Mouse (Mus musculus): Measurements from ENCODE around the gene Flt1.

The Flt1 gene

DNA sequence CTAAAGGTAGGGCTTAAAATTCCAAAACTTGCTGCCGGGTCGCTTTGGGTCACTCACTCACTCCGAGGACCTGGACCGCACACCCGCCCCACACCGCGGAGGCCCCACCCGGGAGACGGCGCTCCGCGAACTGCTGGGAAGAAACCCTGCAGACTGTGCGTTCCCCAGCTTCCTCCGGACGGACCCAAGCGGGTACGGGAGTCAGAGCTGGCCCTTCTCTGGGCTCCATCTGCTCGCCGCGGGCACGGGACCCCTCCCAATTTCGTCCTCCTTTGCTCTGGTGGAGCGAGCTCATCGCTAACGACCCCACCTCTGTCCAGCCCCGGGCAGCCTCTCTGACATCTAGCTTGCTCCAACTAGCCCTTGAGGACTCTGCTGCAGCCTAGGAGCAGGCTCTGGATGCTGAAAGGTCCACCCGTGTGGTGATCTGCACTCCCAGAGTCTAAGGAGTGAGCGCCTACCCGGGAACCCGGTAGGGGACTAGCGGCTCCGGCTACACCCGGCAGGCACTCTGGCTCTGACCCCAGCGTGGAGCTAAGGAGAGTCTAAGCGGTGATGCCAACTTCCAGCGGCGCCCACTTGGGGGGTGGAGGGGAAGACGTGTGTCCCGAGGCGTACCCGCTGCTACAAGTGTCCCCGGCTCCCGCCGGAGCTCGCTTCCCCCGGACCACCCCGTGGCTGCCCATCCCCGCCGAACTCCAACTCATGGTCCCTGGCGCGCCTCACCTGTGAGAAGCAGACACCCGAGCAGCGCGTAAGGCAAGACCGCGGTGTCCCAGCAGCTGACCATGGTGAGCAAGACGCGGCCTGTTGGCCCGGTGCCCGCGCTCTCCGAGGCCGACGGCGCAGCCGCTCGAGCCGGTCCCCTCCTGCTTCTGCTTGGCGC, 623 bp downstream of the Flt1 start:
- DNase-seq (ENCODE audit: low read depth in 2 of 2, low spot score in 2 of 2): no peak

GRCm38 (mm10) chr5:147724391-147724790, 1.4 kb downstream of the Flt1 start:
- no peak for DNase-seq (ENCODE audit: low read depth in 2 of 2, low spot score in 2 of 2)

GRCm38 (mm10) chr5:147723811-147724210, 2.0 kb downstream of the Flt1 start:
- DNase-seq (ENCODE audit: low read depth in 2 of 2, low spot score in 2 of 2): no peak

DNA sequence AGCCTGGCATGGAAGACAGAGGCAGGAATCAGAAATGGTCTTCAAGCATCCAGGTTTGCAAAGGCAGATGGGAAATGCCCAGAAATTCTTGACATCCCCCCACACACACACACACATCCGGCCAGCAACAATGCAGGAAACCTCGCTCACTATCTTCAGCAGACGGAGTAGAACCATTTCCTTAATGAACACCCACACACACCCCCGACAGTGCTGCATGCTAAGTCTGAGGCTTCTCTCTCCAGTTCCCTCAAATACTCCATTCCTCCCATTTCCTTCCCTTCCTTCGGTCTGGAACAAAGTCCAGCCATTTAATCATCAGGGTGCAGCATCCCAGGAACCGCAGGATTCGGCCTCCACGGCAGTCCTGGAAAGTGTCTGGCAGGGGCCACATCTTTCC, 4.4 kb downstream of the Flt1 start:
- no peak for DNase-seq (ENCODE audit: low read depth in 2 of 2, low spot score in 2 of 2)

DNA sequence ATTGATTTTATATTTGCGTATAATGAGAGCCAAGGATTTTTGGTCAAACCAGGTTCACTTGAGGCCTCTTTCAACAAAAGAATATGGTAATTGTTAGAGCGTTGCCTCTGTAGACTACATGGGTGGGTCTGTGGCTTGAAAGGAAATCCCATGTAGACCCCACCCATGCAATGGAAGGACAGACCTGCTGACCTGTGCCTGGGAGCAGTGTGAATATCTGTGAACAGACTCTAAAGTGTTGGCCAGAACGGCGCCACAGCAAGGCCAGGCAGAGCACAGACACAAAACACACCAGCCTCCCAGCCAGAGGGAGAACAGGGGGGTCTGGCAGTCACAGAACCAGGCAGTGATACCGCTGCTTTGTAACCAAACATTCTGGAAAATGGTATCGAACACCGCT, 7.5 kb downstream of the Flt1 start:
- DNase-seq (ENCODE audit: low read depth in 2 of 2, low spot score in 2 of 2): no peak

DNA sequence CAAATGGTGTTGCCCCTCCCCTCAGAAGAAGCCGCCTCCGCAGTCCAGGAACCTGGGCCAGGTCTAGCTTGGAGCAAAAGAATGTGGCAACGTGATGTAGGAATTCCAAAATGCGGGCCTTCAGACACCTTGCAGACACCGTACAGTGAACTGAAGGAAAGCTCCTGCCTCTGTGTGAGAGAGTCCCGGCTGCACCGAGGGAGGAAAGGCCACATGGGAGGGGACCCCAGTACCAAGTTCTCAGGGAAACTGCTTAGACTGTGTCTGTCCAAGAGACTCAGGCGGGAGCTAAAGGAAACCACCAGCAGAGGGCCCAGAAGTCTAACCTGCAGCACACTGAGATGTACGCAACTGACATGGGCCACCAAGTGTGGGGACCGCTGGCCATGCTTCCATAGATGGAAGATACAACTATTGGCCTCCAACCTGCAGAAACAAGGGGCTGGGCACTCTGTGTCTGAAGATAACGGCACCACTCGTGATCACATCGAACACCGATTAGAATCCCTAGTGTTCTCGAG, 9.1 kb downstream of the Flt1 start:
- DNase-seq (ENCODE audit: low read depth in 2 of 2, low spot score in 2 of 2): no peak

GRCm38 (mm10) chr5:147716276-147716675, 9.5 kb downstream of the Flt1 start:
- no peak for DNase-seq (ENCODE audit: low read depth in 2 of 2, low spot score in 2 of 2)

DNA sequence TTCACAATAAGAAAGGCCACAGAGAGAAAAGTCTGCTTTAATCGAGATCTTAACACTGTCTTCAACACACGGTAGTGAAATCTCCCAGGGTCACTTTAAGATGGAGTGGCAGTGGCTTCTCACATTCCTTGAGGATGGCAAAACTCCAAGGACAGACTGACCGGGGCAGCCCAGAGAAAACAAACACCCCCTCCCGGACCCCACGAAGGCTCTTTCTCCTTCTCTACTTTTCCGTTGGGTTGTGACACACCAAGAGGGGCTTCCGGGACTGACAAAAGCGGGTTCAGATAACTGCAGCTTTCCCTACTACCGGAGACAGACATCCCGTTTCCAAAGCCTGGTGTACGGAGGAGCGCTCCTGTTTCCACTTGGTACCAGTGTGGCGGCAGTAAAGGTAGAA, 10.4 kb downstream of the Flt1 start:
- DNase-seq (ENCODE audit: low read depth in 2 of 2, low spot score in 2 of 2): no peak

- DNase-seq (ENCODE audit: low read depth in 2 of 2, low spot score in 2 of 2): no peak
These were observed 17.3 kb downstream of the Flt1 start for GRCm38 (mm10) chr5:147708500-147708899.

GRCm38 (mm10) chr5:147707479-147707878, 18.3 kb downstream of the Flt1 start:
- no peak for DNase-seq (ENCODE audit: low read depth in 2 of 2, low spot score in 2 of 2)

- DNase-seq (ENCODE audit: low read depth in 2 of 2, low spot score in 2 of 2): no peak
These were observed 20.9 kb downstream of the Flt1 start for GRCm38 (mm10) chr5:147704890-147705289.

DNA sequence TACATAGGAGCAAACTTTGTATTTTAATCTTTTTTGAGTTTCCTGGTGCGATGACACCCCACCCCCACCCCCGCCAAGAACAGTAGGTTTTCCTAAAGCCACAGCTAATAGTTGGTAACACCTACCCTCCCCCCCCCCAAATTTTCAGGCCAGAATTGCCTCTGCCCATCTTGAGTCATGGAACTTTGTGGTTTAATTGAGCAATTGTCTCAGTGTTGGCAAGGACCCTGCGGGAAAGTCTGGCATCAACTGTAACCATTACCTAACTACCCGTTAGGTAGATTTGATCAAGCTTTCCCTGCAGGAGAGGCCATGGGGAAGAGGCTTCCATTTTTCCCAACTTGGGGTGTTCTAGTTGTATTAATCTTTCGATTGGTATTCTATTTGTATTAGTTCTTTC, 23.4 kb downstream of the Flt1 start:
- no peak for DNase-seq (ENCODE audit: low read depth in 2 of 2, low spot score in 2 of 2)

DNA sequence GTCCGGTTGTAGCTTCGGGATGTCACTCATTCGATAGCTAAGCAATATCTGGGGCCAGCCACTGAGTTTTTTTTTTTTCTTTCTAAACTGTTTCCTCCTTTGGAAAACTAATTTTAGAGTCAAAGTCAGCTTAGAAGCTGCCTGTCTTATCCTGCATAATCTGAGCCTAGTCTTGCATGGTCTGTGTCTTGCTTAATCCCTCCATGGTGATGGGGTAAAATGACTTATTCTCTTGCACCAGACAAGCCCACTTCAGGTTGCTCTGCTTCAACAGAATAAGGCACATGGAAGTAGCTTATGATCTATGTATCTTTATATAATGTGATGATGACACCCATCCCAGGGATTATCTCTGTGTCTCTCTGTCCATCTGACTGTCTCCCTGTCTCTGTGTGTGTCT, 24.8 kb downstream of the Flt1 start:
- DNase-seq (ENCODE audit: low read depth in 2 of 2, low spot score in 2 of 2): no peak

DNA sequence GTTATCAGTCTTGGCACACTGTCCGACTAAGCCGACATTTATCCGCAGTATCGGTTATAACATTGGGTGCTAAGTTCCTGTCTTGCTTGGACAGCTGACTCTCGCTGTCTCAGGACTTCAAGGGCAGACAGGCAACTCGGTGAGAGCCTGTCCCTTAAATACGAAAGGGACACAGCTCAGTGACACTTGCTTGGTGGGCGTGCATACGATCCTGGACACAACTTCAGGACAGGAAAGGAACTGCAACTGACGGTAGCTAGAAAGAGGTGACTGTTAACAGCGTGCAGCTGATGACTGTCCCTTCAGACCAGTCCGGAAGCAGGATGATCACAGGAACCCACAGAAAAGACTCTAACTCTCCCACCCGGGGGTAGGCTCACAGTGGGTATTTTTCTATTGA, 27.8 kb downstream of the Flt1 start:
- DNase-seq (ENCODE audit: low read depth in 2 of 2, low spot score in 2 of 2): no peak

GRCm38 (mm10) chr5:147697165-147697564, 28.6 kb downstream of the Flt1 start:
- DNase-seq (ENCODE audit: low read depth in 2 of 2, low spot score in 2 of 2): no peak

GRCm38 (mm10) chr5:147692622-147693021, 33.2 kb downstream of the Flt1 start:
- no peak for DNase-seq (ENCODE audit: low read depth in 2 of 2, low spot score in 2 of 2)

GRCm38 (mm10) chr5:147683707-147684323, 42.0 kb downstream of the Flt1 start:
- no peak for DNase-seq (ENCODE audit: low read depth in 2 of 2, low spot score in 2 of 2)

DNA sequence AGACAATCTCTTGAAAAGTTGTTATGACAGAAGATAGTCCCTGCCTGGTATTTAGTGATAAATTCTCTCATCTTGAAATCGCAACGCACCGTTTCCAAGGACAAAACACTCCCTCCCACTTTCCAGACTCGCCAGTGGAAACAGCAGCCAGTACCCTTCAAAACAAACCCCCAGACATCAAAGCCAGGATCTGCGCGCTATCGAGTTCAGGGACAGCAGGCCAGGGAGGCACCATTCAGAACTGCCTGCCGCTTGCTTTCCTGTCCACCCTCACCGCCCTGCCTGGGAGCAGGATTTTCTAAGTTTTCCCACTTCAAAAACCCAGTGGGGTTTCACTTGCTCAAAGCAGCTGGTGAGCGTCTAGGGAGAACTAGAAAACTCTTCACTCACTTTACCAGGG, 44.6 kb downstream of the Flt1 start:
- DNase-seq (ENCODE audit: low read depth in 2 of 2, low spot score in 2 of 2): no peak

GRCm38 (mm10) chr5:147680711-147681110, 45.1 kb downstream of the Flt1 start:
- no peak for DNase-seq (ENCODE audit: low read depth in 2 of 2, low spot score in 2 of 2)

DNA sequence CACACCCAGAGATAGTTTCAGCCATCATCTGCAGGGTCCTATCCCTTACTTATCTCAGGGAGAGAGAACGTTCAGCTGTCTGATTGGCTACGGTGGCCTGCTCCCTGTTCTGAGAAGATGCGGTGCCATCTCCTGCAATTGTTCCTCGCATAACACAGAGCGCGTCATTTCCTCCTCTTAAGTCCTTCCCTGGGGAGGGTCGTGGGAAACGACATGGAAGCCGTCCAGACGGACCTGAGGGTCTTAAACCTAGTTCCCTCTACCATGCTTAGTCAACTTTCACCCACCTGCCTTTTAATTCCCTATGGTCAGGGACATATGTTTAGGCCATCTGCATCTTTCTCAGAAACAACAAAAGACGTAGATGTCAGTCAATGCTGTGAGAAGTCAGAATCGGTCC, 46.5 kb downstream of the Flt1 start:
- no peak for DNase-seq (ENCODE audit: low read depth in 2 of 2, low spot score in 2 of 2)

DNA sequence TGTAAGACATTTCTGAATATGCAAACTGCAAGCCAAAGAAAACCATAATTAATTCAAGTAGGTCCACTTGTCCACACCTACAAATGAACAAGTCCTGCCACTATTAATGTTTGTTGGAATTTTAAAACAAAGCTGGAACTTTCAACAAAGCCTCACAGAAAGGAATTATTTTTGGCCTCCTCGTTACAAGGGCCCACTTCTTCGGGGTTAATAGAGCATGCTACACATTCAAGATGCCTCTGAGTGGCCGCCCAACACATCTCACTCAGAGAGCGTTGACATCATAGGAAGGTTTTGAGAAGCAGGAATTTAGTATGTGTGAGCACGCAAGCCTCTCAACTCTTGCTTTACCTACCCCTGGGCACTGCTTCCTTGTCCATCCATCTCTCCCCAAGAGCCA, 50.0 kb downstream of the Flt1 start:
- no peak for DNase-seq (ENCODE audit: low read depth in 2 of 2, low spot score in 2 of 2)

DNA sequence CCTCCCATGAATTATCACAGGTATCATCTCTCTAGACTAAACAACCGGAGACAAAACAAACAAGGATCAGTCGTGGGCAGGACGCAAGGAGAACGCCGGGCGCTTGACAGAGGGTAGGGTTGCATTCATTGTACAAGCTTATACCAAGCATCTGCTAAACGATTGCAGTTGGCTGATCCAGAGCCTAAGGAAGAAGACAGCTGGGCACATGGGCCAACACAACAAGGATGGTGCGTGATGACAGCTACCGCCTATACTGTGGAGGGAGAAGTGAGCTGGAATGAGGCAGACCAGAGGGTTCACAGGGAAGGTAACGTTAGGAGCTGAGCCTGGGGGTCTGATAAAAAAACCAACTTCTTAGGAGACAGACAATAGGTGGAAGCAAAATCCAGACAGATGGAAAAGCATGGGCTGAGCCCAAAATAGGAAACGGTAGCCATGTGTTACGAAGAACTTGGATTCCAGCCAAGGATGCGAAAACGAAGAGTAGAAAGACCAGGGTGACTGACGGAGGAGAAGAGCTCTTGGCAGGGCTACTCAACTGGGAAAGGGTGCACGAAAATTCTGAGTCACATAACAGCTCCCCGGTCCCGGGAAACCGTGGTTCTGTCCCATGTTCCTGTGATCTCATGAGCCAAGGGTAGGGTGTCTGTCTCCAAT, 53.9 kb downstream of the Flt1 start:
- no peak for DNase-seq (ENCODE audit: low read depth in 2 of 2, low spot score in 2 of 2)

Data from CD8-positive naive resting alpha-beta T cell, adult 2 months (primary cell).